Mouse (Mus musculus) adrenal gland (tissue): ENCODE data around the gene Ldha.

Experiments
- intact Hi-C: fragments of 180-260 bp; cut with DNase I; formaldehyde crosslinking; loops from one replicate; pipeline ENCODE4 v1.15.1; 2025

Gene Ldha

DNA sequence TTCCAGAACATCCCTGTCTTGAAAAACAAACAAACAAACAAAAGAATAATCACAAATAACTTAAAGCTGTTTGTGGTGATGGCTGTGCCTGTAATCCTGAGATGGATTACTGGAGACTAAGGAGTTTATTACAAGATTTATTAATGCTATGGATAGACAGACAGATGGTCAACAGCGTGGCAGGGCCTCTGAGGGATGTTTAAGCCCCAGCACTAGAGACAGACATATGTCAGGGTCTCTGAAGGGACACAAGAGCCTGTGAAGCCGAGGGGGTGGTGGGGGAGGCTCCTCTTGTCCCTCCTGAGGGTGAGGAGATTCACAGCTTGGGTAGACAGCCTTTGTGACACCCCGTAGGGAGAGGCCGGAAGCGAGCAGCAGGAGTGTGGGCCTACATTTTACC, 4.2 kb upstream of the Ldha start:
- intact Hi-C loops, result no loop called here

DNA sequence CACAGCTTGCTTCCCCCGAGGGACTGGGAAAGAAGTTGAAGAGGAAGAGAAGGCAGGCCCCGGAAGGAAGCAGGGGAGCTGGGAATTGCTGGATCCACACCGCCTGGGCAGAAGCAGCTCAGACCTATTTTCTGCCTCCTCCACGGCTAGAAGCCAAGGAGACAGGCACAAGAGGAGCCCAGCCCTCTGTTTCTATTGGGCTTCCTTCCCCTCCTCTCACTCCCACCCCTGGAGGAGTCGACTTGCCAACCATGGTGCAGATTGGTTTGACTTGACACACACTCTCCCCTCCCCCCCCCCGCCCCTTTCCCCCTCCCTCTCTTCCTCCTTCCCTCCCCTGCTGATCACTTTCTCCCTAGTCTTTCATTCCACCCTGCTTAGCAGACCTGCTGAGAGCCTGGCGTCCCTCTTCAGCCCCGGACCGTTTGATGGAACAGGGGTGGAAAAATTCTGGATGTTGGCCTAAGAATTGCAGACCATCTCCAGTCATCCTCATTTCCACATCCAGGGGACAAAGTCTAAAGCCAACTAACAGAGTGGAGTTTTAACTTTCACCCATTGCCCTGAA, 3.1 kb upstream of the Ldha start:
- intact Hi-C loops, result no loop called here

DNA sequence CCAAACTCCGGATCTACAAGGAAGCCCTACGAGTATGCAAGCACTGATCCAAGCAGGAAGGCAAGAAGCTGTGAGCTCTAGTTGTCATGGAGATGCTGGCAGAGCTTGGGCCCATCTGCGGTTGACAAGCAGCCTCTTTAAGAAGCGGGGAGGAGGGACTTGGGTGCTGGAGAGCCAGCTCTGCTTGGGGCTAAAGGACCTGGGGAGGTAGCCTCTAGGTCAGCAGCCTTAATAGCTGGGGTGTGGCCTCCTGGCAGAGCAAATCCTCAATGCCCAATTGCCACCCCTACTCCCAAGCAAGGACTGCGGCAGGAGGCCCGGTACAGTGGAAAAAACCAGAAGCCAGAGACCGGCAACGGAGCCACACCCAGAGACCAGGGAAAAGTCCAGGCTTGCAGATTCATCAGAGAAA, 2.4 kb upstream of the Ldha start:
- intact Hi-C loops, result no loop called here

DNA sequence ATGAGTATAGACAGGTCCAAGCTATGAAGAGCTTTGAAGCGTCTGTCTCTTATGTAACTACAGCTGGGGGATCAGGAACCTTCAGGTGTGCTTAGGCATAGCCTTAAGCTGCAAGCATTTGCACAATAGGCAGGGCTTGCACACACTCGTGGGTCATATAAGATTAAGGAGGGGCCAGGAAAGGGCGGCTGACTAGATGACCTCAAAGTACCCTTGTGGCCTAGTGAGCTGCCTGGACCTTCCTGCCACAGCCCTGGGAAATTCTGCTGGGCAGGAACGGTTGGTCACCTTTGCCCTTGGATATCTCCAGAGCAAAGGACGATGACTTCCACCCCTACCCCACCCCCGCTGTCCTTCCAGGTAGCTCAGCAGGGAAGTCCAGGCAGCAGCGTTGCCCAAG, 1.8 kb upstream of the Ldha start:
- intact Hi-C loops, result no loop called here

DNA sequence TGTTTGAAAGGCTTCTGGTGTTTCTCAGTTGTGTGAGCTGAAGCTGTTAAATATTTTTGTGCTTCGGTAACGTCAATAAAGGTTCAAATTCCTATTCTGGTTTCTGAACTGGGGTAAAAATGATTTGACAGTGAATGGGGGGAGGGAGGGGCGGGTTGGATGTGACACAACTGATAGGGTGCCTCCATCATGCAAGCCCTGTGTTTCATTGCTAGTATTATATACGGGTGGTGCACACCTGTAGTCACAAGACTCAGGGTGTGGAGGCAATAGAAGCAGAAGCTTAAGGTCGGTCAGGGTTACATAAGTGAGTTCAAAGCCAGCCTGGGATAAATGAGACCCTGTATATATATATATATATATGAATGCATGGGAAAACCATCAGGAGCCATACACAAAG, 1.4 kb upstream of the Ldha start:
- intact Hi-C loops, result no loop called here

DNA sequence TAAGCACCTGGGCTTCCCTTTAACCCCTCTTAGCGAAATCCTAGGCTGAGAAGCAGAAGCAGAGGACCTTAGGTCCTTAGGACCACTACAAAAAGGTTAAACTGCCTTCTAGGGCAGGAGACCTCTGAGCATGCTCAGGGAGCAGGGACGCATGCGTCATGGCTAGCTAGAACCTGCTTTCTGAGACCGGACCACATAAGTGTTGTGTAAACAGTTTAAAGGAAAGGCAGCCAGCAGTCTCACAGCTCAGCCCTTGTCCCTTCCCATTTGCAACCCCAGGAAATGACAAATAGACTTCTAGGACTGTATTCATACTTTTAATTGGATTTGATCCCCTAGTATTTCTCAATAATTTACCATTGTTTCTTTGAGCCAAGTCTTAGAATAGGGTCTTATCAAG, 949 bp upstream of the Ldha start:
- intact Hi-C loops, result no loop called here

DNA sequence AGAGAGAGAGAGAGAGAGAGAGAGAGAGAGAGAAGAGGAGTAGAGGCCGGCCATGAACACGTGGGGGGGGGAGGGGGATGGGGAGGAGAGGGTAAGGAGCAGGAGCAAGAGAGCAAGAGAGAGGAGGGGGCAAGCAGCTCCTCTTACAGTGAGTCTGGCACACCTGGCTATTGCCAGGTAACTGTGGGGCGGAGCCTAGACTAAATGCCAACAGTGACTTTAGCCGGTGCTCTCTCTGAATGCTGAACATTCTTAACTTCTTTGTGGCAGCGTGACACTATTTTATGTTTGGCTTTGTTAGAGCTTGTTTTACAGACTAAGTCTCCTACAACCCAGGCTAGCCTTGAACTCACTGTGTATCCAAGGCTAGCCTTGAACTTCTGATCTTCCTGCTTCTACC, 1.0 kb downstream of the Ldha start:
- intact Hi-C loops, result no loop called here

DNA sequence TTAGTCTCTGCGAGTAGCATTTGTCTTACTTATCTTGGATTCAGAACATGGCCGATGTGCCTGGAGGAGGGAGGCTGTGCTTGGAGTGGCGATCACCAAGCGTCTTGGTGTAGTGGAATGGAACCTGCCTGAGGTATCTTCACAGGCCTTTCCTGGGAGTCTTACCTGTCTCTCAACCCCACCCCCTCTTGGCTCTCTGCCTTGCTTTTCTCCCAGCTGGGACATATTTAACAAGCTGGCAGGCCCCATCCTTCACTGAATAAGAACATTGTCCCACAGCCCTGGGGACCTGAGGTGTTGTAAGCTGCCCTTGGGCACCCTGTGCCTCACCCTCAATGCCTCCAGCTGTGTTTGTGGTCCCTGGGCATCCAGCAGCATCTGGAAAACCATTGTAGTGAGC, 2.3 kb downstream of the Ldha start:
- intact Hi-C loops, result no loop called here

DNA sequence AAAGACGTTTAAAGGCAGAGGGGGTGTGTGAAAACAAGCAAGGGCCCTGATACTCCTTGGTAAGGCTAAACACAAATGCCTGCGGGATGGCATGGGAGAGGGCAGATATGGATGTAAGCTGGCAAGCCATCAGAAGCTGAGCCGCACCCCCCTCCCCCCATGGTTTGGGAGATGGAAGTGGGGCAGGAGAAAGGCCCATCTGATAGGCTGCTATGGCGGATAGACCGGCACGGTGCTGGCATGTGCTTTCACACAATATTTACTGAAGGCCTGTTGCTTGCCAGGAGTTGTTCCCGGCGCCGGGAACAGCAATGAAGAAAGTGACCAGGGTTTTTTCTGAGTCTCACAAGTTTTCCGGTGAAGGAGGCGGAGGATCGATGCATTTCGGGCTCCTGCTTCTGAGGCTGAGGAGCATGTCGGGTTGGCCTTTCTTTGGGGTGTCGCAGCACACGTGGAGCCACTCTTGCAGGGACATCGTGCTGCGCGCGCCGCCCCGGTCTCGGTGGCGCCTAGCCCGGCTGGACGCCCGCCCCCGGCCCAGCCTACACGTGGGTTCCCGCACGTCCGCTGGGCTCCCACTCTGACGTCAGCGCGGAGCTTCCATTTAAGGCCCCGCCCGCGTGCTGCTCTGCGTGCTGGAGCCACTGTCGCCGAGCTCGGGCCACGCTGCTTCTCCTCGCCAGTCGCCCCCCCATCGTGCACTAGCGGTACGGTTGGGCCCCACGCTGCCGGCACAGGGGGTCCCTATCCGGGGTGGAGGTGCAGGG, 4.1 kb downstream of the Ldha start:
- intact Hi-C loops, result loop anchor here (5.0 kb wide), 2 partner anchors 48 to 133 kb away; partner anchors contain the start of genes Gtf2h1, Hps5 and Saal1

DNA sequence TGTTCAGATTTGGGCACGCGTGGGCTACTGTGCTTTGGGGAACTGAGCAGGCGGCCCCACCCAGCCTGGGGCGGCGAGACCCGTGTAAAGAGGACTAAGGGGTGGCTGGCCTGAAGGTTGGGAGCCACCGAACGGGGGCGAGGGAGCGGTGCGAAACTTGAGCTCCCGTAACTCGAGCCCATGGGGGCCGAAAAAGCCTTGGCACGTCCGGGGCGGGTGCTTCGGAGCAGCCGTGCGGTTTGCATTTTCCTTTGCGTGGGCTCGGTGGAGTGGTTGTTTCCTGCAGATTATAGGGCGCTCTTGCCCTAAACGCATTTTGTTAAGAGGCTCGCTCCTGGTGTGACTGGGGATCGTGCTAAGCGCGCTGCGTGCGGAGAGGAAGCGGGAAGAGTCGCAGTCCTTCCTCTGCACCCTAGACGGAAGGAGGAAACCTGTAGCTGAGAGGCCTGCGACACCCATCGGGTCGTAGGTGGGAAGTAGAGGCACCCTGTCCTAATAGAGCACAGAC, 4.8 kb downstream of the Ldha start:
- intact Hi-C loops, result loop anchor here (5.0 kb wide), 2 partner anchors 49 to 134 kb away; partner anchors contain the start of genes Gtf2h1, Hps5 and Saal1

DNA sequence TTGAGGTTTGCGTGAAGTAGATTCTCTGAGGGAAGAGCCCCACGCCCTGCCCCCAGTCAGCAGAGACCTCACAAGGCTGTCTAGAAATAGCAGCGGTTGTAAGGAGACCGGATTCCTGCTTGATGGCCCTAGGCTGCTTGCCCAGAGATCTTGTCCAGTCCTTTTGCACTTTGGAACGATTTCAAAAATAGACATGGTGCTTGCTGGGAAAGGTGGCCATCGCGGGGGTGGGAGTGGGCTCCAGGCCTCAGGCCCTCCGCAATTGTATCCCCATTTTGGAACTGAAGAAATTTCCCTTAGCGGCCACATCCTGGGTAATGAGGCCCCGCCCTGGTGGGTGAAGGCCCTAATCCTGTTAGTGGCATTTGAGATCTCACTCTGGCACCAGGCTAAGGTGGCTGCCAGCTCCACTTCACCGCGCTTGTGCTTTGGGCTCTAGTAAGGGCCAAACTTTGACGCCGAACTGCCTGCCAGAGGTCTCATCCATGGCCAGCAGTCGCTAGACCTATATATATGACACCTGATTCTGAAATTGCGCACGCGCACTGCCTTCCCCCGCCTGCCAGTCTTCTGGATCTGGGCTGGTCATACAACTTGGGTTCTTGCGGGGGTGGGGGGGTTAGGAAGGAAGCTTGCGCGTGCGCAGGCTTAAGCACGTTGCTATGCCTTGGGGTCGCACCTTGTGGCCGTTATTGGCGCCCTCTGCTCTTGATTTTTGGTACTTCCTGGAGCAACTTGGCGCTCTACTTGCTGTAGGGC, 5.4 kb downstream of the Ldha start:
- intact Hi-C loops, result loop anchor here (5.0 kb wide), 2 partner anchors 49 to 134 kb away; partner anchors contain the start of genes Gtf2h1, Hps5 and Saal1

DNA sequence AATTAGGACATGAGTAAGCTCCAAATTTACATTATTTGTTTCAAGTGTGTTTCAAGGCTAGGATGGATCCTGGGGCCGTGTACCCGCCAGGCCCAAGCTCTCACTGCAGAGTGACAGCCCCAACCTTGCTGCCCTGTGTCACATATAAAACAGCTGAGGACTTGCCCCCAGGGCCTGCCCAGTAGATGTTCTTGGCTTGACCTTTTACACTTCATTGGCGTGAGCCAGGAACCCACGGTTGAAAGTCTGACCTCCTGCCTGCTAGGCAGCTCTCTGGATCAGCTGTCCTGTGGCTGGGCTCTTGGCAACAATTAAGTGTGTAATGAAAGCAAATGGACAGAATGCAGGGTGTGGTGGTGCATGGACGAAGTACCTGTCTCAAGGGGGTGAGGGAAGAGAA, 8.0 kb downstream of the Ldha start:
- intact Hi-C loops, result loop anchor here (5.0 kb wide), 2 partner anchors 52 to 137 kb away; partner anchors contain the start of genes Gtf2h1, Hps5 and Saal1

DNA sequence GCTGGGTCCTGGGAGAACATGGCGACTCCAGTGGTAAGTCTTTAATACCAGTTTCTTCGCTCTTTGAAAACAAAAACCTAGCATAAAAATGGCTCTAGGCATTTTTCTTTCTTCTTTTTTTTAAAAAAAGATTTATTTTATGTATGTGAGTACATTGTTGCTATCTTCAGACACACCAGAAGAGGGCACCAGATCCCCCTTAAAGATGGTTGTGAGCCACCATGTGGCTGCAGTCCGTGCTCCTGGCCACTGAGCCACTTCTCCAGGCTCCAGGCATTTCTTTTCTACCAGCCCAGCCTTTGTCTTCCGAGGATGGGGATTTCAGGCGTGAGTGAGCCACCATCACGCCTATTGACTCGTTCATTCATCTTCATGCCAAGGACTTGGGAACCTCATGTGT, 9.8 kb downstream of the Ldha start:
- intact Hi-C loops, result no loop called here

DNA sequence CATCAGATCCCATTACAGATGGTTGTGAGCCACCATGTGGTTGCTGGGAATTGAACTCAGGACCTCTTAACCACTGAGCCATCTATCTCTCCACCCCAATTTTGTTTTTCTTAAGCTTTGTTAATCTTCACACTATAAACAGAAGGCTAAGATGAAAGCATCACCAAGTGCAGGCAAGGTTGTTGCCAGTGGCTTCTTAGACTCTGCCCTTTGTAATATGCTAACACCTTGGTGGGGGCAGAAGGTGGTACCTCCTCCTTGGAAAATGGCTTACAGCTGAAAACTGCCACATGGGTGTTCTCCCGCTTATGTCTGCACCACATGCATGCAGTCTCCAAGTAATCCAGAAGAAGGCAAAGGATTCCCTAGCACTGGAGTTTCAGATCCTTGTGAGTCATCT, 11.4 kb downstream of the Ldha start:
- intact Hi-C loops, result no loop called here

DNA sequence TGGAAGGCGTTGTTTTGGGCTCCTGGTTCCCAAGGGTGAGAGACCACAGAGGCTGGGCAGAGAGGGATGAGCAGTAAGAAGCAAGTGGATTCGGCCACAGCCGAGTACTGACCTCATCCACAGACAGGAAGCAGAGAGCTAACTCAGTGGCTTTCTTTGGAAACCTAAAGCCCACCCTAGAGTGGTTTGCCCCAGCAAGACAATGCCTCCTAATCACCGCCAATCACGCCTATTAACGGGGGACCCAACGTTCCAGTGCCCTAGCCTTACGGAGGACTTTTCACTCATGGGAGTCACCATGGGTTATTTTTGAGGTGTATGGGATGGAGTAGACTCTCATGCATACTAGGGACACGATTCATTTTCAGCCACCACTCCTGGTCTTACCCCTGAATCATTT, 12.1 kb downstream of the Ldha start:
- intact Hi-C loops, result no loop called here

DNA sequence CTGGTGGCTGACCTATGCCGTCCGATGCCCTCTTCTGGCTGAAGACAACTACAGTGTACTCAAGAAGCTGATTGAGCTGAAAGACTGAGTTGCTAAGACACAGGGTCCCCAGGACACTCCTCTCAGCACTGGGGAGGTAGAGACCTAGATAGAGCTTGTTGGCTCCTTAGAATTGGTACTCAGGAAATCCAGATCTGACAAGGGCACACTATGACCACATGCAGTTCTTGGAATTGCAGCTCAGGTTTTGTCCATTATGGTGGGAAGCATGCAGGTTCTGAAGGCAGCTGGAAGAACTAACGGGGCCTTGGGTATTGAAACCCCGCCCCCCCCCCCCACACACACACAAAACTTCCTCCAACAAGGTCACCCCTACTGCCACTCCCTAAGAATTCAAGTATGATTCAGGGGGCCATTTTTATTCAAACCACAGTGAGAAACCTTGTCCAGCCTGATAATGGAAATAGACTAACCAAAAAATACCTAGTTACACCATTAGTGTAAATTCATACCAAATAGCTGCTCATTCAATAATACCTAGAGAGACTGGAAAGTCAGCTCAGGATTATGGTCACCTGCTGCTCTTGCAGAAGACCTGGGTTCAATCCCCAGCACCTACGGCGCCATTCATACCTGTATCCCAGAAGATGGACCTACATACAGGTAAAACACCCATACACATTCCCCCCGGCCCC, 14.7 kb downstream of the Ldha start:
- intact Hi-C loops, result no loop called here

DNA sequence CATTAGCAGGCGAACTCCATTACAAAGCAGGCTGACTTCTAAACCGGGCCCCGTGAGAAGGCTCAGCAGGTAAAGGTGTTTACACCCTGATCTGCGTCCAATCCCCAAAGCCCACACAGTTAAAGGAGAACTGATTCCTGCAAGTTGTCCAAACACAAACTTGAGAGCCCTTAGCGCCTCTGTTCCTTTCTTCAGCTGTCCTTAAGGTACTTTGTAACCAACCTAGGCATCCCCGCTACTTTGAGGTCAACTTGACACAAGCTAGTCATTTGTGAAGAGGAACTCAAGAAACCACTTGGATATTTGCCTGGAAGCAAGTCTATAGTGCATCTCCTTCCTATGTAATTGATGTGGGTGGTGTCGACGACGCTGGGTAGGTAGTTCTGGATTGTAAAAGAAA, 16.2 kb downstream of the Ldha start:
- intact Hi-C loops, result no loop called here

DNA sequence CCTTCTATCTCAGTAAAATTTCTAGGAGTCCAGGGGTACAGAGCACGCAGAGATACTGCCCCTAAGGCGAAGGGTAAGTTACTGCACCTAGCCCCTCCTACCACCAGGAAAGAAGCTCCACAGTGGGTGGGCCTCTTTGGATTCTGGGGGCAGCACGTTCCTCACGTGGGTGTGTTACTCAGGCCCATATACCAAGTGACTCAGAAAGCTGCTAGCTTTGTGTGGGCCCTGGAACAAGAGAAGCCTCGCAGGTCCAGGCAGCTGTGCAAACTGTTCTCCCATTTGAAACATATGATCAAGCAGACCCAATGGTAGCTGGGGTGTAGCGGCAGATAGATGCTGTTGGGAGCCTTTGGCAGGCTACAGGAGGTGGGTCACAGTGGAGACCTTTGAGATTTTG, 17.8 kb downstream of the Ldha start:
- intact Hi-C loops, result no loop called here

DNA sequence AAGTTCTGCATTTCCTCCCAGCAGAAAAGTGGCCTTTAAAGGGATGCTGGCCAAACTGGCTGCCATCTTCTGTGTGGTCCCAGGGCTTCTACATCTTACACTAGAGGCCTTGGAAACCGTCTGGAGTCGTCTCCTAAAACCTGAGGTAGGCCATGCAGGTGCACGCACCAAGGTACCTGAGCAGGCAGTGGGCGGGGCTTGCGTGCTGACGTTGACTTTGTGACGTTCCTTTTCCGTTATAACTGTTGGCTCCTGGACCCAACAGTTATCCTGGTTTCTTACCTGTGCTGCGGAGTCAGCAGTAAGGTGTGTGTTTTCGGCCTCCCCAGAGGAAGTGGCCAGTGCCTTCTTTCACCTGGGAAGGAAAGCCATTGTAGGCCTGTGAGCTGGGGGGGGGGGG, 19.7 kb downstream of the Ldha start, which contains the start of gene Ldhc:
Ldhc (plus strand) TSS at position 208 of the 400 bp plus-strand sequence.
- intact Hi-C loops, result no loop called here

DNA sequence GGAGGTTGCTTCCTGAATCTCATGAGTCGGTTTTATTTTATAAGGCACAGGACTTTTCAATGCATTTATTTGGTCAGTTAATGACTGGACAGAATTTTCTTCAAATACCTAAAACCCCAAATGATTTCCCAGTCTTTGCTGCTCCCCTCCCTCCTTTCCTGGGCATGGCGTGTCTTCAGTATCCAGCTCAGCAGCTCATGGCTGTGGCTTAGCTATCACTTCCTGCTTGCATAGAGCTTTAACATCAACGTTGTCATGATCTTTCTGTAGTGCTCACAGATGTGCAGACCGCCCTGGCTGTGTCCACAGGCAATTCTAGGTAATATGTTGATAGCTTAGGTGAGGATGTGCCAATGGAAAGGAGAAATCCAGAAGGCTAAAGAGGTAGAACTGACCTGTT, 30.7 kb downstream of the Ldha start:
- intact Hi-C loops, result no loop called here

DNA sequence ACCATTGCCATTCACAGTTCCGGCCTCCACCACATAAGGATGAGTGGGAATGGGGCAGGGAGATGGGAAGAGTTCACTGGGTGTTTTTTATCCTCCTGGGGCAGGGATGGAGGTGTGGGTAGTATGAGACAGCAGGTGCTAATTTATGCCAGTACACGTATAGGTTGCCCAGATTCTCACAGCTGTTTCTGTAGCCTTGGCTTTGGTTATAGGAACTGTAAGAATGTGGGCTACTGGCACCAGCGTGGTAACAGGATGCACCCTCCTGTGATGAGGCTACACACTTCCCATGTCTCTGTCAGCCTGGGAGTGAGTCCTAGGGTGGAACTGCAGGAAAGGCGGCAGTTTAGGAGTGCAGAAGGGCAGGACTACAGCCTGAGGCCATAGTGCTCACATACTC, 35.6 kb downstream of the Ldha start:
- intact Hi-C loops, result no loop called here
